Mouse (Mus musculus) midbrain, embryonic 11.5 days (tissue): ENCODE results near the gene Arhgap45. TPM values are rescaled to one million over a fixed set of nuclear protein-coding genes. Genes with fewer than 3 reads are reported as not detected.
A peak's percentile ranks its signal among the peaks of the same experiment; 100 is the strongest.

Source experiments
- ATAC-seq: fragments of 200-750 bp; cut with Nextera tagmentation; 2 replicates; pipeline ENCODE4 v1.8.0; 2017; ENCODE audit warnings: moderate TSS enrichment, moderate library complexity; ENCODE audit not compliant: low FRiP score
- DNase-seq: peaks from one replicate; pipeline ENCODE4 v3.0.0; 2015; ENCODE audit warnings: low spot score; ENCODE audit errors: missing footprints
- H3K27ac ChIP-seq: fragments of 300-500 bp; sonication (generic); 2 replicates; pipeline ENCODE4 v1.5.1; 2014; ENCODE audit warnings: low read depth, low read length
- H3K27me3 ChIP-seq: fragments of 300-500 bp; sonication (generic); 2 replicates; pipeline ENCODE4 v1.6.1; 2014; ENCODE audit warnings: mild to moderate bottlenecking, low read length, moderate library complexity, mixed read lengths; ENCODE audit not compliant: control insufficient read depth, insufficient read depth
- H3K36me3 ChIP-seq: fragments of 300-500 bp; sonication (generic); 2 replicates; pipeline ENCODE4 v1.6.1; 2014; ENCODE audit warnings: mild to moderate bottlenecking, low read length, moderate library complexity, mixed read lengths; ENCODE audit not compliant: control insufficient read depth, insufficient read depth
- H3K4me1 ChIP-seq: fragments of 300-500 bp; sonication (generic); 2 replicates; pipeline ENCODE4 v1.6.1; 2014; ENCODE audit warnings: low read length; ENCODE audit not compliant: control insufficient read depth, insufficient read depth
- H3K4me2 ChIP-seq: fragments of 300-500 bp; sonication (generic); 2 replicates; pipeline ENCODE4 v1.6.1; 2014; ENCODE audit warnings: mild to moderate bottlenecking, moderate library complexity
- H3K4me3 ChIP-seq: fragments of 300-500 bp; sonication (generic); 2 replicates; pipeline ENCODE4 v1.5.1; 2014; ENCODE audit warnings: low read depth, low read length
- H3K9ac ChIP-seq: fragments of 300-500 bp; sonication (generic); 2 replicates; pipeline ENCODE4 v1.6.1; 2014; ENCODE audit warnings: low read length
- H3K9me3 ChIP-seq: fragments of 300-500 bp; sonication (generic); 2 replicates; pipeline ENCODE4 v1.6.1; 2016; ENCODE audit warnings: low read length; ENCODE audit not compliant: control insufficient read depth
- WGBS: fragments of 180-500 bp; shearing (Covaris S2); extraction: QIAGEN DNeasy Blood & Tissue Kit; methylation state at CpG from one replicate; pipeline ENCODE4 v1.1.7; 2014; 5-methylcytosine and 5-hydroxymethylcytosine counted together
- polyA plus RNA-seq: library from polyadenylated mRNA; unstranded; fragments of >200 nt; fragmentation: Nextera tagmentation; extraction: Ambion mirVana; gene quantifications from 2 replicates; pipeline ENCODE4 v1.2.1, GENCODE M21; 2014

The Arhgap45 gene
- polyA plus RNA-seq, 1 experiment from 2014 or later = 3.8 TPM

GRCm38 (mm10) chr10:79984871-79985270 lies 31.6 kb upstream of the Arhgap45 start:
- H3K9me3 ChIP-seq = no peaks in the 10 kb centered on the region
- H3K4me3 ChIP-seq = peak overlapping the region; percentile 92
- H3K27me3 ChIP-seq = peaks cover 34% of the 10 kb centered on the region
- ATAC-seq (peak; percentile 93), DNase-seq (peak; percentile 98)
- peak overlapping the region; percentile 90 for H3K4me2 ChIP-seq
- H3K9ac ChIP-seq = peak overlapping the region; percentile 68
- H3K27ac ChIP-seq = peak overlapping the region; percentile 91
- WGBS = 0% methylated on average over 22 of the region's 22 CpGs
- H3K4me1 ChIP-seq = peaks cover 30% of the 10 kb centered on the region
- H3K36me3 ChIP-seq = no peaks in the 10 kb centered on the region; the same call in 1 of the 2 replicates

- WGBS = 5% methylated on average over 35 of the region's 35 CpGs
- H3K27me3 ChIP-seq = peaks cover 38% of the 10 kb centered on the region
- H3K9me3 ChIP-seq = no peaks in the 10 kb centered on the region
- H3K9ac ChIP-seq = peak overlapping the region; percentile 68
- peak overlapping the region; percentile 90 for H3K4me2 ChIP-seq
- H3K4me1 ChIP-seq = peaks cover 33% of the 10 kb centered on the region
- peak overlapping the region; percentile 92 for H3K4me3 ChIP-seq
- H3K36me3 ChIP-seq = no peaks in the 10 kb centered on the region
- DNase-seq (peak; percentile 98), ATAC-seq (no peak)
- H3K27ac ChIP-seq = peak overlapping the region; percentile 91
Observed at GRCm38 (mm10) chr10:79985334-79986231, 30.9 kb upstream of the Arhgap45 start.

- no peaks in the 10 kb centered on the region for H3K9me3 ChIP-seq
- 0 out of 2 replicates have a peak overlapping the region, but pooled peaks have one; percentile 5 for H3K4me3 ChIP-seq
- H3K27me3 ChIP-seq = peaks cover 38% of the 10 kb centered on the region
- H3K4me1 ChIP-seq = peaks cover 33% of the 10 kb centered on the region
- WGBS = 51% methylated on average over 6 of the region's 6 CpGs
- peak overlapping the region; percentile 11; the same call in 1 of the 2 replicates for H3K27ac ChIP-seq
- H3K36me3 ChIP-seq = no peaks in the 10 kb centered on the region
- peak overlapping the region; percentile 68; the same call in 1 of the 2 replicates for H3K9ac ChIP-seq
- peak; percentile 81 for DNase-seq
- peak overlapping the region; percentile 90 for H3K4me2 ChIP-seq
- ATAC-seq = no peak
Observed at GRCm38 (mm10) chr10:79986232-79986878, 30.1 kb upstream of the Arhgap45 start.

- H3K27me3 ChIP-seq = peaks cover 38% of the 10 kb centered on the region
- ATAC-seq (no peak), DNase-seq (peak; percentile 99)
- no peak overlapping the region for H3K27ac ChIP-seq
- no peak overlapping the region for H3K9ac ChIP-seq
- WGBS = 4% methylated on average over 11 of the region's 11 CpGs
- no peak overlapping the region; the same call in 1 of the 2 replicates for H3K4me3 ChIP-seq
- H3K4me2 ChIP-seq = no peak overlapping the region
- H3K4me1 ChIP-seq = peaks cover 33% of the 10 kb centered on the region
- no peaks in the 10 kb centered on the region for H3K36me3 ChIP-seq
- H3K9me3 ChIP-seq = peaks cover 5% of the 10 kb centered on the region; the same call in 1 of the 2 replicates
Observed at GRCm38 (mm10) chr10:79986963-79987362, 29.5 kb upstream of the Arhgap45 start.

- Histone ChIP-seq H3K27ac (no peak overlapping the region; the same call in 1 of the 2 replicates), H3K9ac (peak overlapping the region; percentile 31), H3K9me3 (peaks cover 5% of the 10 kb centered on the region; the same call in 1 of the 2 replicates), H3K4me2 (peak overlapping the region; percentile 46), H3K4me1 (peaks cover 26% of the 10 kb centered on the region), H3K36me3 (no peaks in the 10 kb centered on the region), H3K4me3 (peak overlapping the region; percentile 34), H3K27me3 (peaks cover 38% of the 10 kb centered on the region)
- ATAC-seq = no peak
- 13% methylated on average over 27 of the region's 27 CpGs for WGBS
- DNase-seq = peak; percentile 91
Observed at GRCm38 (mm10) chr10:79987771-79988505, 28.5 kb upstream of the Arhgap45 start.

- Histone ChIP-seq H3K9me3 (peaks cover 5% of the 10 kb centered on the region; the same call in 1 of the 2 replicates), H3K9ac (peak within 1 kb of the TSS; percentile 31), H3K4me1 (peaks cover 18% of the 10 kb centered on the region), H3K27ac (no peak within 1 kb of the TSS; the same call in 1 of the 2 replicates), H3K4me3 (peak within 1 kb of the TSS; percentile 34), H3K4me2 (peak within 1 kb of the TSS; percentile 46), H3K36me3 (no peaks in the 10 kb centered on the region), H3K27me3 (peaks cover 38% of the 10 kb centered on the region)
- 2% methylated on average over 58 of the region's 59 CpGs for WGBS
- DNase-seq (peak; percentile 95), ATAC-seq (no peak)
Observed at GRCm38 (mm10) chr10:79988506-79989271, 27.8 kb upstream of the Arhgap45 start, which contains the start of gene Cnn2. Gene Cnn2 (plus strand): TSS chr10:79988584.

GRCm38 (mm10) chr10:79989272-79989786 lies 27.1 kb upstream of the Arhgap45 start:
- Histone ChIP-seq H3K4me1 (peaks cover 18% of the 10 kb centered on the region), H3K4me3 (peak overlapping the region; percentile 34), H3K9me3 (peaks cover 5% of the 10 kb centered on the region; the same call in 1 of the 2 replicates), H3K36me3 (no peaks in the 10 kb centered on the region), H3K27ac (no peak overlapping the region), H3K4me2 (peak overlapping the region; percentile 17; the same call in 1 of the 2 replicates), H3K27me3 (peaks cover 38% of the 10 kb centered on the region), H3K9ac (no peak overlapping the region)
- no peak for ATAC-seq
- whole genome bisulfite sequencing = 36% methylated on average over 8 of the region's 8 CpGs
- DNase-seq = peak; percentile 88

GRCm38 (mm10) chr10:79989870-79990269 lies 26.6 kb upstream of the Arhgap45 start:
- peaks cover 38% of the 10 kb centered on the region for H3K27me3 ChIP-seq
- ATAC-seq (no peak), DNase-seq (peak; percentile 90)
- peak overlapping the region; percentile 15; the same call in 1 of the 2 replicates for H3K4me2 ChIP-seq
- no peak overlapping the region for H3K27ac ChIP-seq
- H3K9ac ChIP-seq = no peak overlapping the region
- no peaks in the 10 kb centered on the region for H3K36me3 ChIP-seq
- H3K4me1 ChIP-seq = peaks cover 18% of the 10 kb centered on the region
- peaks cover 5% of the 10 kb centered on the region; the same call in 1 of the 2 replicates for H3K9me3 ChIP-seq
- no peak overlapping the region for H3K4me3 ChIP-seq
- WGBS = 7% methylated on average over 15 of the region's 15 CpGs
